Mouse (Mus musculus): ENCODE measurements around the gene Dpep2nb.
A peak's percentile ranks its signal among the peaks of the same experiment; 100 is the strongest.
"Not testable (repeated sequence)": the region's sequence is repeated elsewhere in the genome, so short reads cannot be mapped to it uniquely, and the experiment has no call there.

Dpep2nb gene

GRCm38 (mm10) chr8:106005875-106006274 lies at the start of gene Dpep2nb:
TSS of gene Dpep2nb (minus strand) at chr8:106005975.
- no peak for DNase-seq (ENCODE audit: low read depth, low spot score)

DNA sequence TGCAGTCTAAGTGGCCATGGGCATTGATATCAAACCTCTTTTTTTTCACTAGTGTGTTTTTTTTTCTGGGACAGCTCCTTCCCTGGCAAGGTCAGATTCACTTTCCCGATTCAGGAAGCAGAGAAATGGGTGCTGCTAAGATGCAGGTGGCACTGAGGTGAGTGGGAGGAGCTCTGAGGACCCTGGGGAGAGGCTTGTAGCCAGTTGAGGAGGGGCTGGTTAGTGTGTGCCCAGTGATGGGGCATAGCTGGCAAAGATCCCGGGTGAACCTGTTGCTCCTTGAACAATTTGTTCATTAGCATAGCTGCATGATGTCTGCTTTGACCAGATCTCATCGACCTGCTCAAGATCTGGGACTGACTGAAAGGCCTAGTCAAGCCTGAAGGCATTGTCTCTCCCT lies 49.3 kb upstream of the Dpep2nb start:
- no peak for DNase-seq (ENCODE audit: low read depth, low spot score)

GRCm38 (mm10) chr8:106054190-106054811 lies 48.5 kb upstream of the Dpep2nb start:
- no peak for DNase-seq (ENCODE audit: low read depth, low spot score)

DNA sequence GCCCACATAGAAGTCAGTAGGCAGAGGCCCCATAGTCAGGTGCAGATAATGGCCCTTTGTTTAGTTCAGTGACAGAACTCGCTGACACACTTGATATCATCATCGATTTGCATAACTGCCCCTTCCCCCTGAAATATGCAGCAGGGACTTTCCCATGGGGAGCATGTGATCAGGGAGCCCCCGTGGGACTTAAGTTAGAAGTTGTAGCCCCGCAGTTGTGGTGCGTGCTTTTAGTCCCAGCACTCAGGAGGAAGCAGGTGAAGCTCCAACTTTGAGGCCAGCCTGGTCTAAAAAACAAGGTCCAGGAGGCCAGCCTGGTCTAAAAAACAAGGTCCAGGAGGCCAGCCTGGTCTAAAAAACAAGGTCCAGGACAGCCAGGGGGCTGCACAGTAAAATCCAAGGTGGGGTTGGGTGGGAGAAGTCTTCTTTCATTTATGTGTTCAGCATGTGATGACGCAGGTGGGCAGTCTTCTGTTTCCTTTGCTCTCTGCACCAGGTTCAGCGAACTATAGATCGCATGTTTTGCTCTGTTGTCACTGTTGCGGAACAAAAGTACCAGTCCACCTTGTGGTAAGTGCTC lies 46.8 kb upstream of the Dpep2nb start:
- DNase-seq (ENCODE audit: low read depth, low spot score), result no peak

- no peak for DNase-seq (ENCODE audit: low read depth, low spot score)
These were observed 45.3 kb upstream of the Dpep2nb start for GRCm38 (mm10) chr8:106051068-106051467.

- no peak for DNase-seq (ENCODE audit: low read depth, low spot score)
These were observed 44.1 kb upstream of the Dpep2nb start for GRCm38 (mm10) chr8:106049840-106050239.

DNA sequence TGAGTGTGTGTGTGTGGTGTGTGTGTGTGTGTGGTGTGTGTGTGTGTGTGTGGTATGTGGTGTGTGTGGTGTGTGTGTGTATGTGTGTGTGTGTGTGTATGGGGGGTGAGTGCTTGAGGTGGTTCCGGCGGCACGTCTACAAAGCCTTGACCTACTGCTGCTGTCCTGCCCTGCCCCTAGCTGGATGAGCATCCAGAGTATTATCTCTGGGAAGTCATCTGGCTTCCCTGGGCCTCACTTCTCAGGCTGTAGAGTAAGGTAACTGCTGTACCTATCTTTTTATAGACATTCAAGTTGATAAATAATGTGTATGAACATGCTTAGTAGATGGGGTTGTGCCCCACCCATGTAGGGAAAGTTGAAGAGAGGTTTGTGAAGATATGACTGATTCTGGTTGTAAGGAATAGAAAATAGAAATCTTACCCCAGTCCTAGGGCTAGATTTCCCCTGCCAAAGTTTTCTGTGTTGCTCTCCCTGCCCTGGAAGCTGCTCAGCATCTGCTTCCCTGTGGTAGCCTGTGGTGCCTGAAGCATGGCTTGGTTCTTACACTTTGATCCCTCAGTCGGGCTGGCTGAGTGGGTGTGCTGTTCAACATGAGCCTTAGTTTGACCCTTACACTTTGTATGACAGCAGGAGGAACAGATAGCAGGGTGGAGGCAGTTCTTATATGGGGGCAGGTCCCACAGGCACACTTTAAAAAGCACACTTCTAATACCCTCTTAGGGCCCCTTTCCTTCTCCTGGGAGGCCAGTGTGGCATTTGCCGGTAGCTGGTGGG lies 42.3 kb upstream of the Dpep2nb start:
- DNase-seq (ENCODE audit: low read depth, low spot score), result no peak

- no peak for DNase-seq (ENCODE audit: low read depth, low spot score)
These were observed 41.2 kb upstream of the Dpep2nb start for GRCm38 (mm10) chr8:106046872-106047559.

GRCm38 (mm10) chr8:106044151-106044550 lies 38.4 kb upstream of the Dpep2nb start:
- DNase-seq (ENCODE audit: low read depth, low spot score), result no peak

DNA sequence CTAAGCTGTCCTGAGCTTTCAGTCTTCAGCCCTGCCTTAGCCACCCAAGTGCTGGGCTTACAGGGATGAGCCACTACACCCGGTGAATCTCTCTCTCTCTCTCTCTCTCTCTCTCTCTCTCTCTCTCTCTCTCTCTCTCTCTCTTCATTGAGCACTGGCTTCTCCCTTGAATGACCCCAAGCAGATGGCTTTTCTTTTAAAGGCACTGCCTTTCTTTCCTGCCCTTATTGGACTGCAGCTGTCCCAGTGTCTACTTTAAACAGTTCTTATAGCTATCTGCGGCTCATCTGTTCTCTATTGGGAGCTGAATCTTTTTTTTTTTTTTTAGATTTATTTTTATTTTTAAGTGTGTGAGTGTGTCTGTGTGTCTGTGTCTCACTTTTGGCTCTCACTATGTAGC lies 37.3 kb upstream of the Dpep2nb start:
- no peak for DNase-seq (ENCODE audit: low read depth, low spot score)

DNA sequence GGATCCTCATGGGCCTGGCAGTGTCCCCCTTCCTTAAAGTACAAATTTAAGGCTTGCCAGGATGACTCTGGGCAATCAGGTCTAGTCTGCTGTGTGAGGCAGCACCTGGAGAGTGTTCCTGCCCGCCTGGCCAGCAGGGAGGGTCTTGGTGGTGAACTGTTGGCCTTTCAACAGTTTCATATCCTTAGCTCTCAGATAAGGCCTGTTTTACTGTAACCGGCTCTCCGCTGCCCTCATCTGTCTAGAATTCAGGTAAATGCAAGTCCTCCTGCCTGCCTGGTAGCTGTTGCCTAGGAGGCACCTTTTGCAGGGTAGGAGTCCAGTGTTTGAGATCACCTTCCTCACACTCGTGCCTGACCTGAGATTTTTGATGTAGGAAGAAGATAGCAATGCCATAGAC lies 34.4 kb upstream of the Dpep2nb start:
- no peak for DNase-seq (ENCODE audit: low read depth, low spot score)

DNA sequence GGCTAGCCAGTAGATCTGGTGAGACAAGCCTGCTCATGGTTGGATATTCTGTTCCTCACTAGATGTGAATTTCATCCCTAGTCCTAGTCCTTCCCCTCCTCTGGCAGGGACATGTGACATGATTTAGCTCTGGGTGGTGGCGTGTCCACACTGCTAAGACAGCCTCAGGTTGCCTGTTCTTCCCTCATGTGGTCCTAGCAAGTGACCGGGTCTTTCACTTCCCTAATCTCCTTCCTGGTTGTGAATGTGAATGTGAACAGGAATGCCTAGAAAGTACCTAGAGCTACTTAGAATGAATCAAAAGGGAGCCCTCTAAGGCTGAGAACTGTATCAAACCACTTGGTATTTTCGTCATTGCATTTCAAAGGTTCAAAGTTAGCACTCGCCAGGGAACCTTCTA lies 33.8 kb upstream of the Dpep2nb start:
- DNase-seq (ENCODE audit: low read depth, low spot score), result no peak

DNA sequence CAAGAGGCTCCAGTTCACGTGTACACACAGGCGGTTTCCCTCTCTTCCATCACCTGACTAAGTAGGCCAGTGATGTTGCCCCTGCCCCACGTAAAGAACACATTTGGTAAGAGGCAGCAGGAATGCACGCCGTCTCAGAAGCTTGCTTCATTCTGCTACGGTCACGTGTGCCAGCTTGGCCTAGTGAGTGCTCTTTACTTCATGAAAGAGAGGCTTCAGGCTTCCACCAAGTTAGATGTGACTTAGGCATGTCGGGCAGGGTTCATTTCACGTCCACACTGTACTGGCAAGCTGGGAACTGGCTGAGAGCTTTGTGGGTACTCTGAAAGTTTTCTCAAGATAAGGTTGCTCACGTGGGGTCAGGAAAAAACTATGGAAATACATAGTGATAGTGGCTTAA lies 32.9 kb upstream of the Dpep2nb start:
- DNase-seq (ENCODE audit: low read depth, low spot score), result no peak

- peak; percentile 31 for DNase-seq (ENCODE audit: low read depth, low spot score)
These were observed 16.7 kb upstream of the Dpep2nb start for GRCm38 (mm10) chr8:106022483-106022882.

DNA sequence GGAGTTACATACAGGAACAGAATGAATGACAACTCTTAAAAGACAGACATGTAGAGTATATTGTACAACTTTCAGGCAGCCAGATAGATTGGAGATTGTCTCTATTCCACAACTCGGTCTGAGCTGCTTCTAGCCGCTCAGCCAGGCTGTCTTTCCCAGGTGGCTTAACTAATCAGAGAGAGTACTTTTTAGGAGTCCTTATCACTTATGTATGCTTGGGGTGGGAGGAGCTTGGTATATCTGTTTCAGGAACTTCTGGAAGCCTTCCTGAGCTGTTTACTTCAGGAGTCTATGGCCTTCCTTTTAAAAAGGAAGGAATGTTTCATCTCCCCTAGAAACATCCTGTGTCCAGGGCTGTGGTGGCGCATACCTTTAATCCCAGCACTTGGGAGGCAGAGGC lies 12.3 kb upstream of the Dpep2nb start:
- DNase-seq (ENCODE audit: low read depth, low spot score), result no peak

DNA sequence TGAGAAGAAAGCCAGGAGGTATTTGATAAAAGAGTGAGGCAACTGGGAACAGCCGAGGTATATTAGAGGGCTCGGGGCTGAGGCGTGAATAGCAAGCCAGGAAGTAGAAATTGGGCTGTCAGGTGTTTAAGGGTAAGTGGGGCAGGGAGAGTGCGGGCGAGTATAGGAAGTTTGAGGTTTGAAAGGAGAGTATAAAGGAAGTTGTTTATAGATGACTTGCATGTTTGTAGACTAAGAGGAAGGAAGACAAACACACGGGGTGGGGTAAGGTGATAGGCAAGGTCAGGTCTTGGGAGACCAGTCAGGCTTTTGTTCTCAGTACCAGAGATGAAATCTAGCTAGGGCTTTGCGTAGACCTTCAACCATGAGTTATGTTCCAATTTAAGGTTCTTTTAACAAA lies 11.4 kb upstream of the Dpep2nb start:
- no peak for DNase-seq (ENCODE audit: low read depth, low spot score)

DNA sequence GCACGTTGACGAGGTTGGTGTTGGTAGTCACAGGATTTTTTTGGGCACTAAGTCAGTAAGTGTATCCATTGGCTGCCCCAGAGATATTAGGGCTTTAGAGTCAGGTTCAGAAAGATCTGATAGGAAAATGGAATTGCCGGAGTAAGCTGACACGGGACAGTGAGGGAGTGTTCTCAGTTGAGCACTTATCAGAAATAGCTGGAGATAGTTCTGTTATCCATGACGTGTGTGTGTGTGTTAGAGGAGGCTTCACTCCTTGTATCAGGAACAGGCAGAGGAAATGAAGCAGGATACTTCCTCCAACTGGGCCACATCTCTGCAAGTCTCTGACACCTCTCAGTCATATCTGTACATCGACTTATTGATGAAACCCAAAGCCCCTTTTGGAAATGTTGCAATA lies 10.5 kb upstream of the Dpep2nb start:
- DNase-seq (ENCODE audit: low read depth, low spot score), result no peak

GRCm38 (mm10) chr8:106012203-106012602 lies 6.4 kb upstream of the Dpep2nb start:
- DNase-seq (ENCODE audit: low read depth, low spot score), result not testable (repeated sequence)

GRCm38 (mm10) chr8:106011643-106011986 lies 5.8 kb upstream of the Dpep2nb start, which contains the start of gene Ddx28:
TSS of gene Ddx28 (minus strand) at chr8:106011882.
- no peak for DNase-seq (ENCODE audit: low read depth, low spot score)

GRCm38 (mm10) chr8:106010748-106011642 lies 5.2 kb upstream of the Dpep2nb start:
- peak; percentile 93 for DNase-seq (ENCODE audit: low read depth, low spot score)

- not testable (repeated sequence) for DNase-seq (ENCODE audit: low read depth, low spot score)
These were observed 2.1 kb upstream of the Dpep2nb start for GRCm38 (mm10) chr8:106007891-106008290.
